Comparison of ENCODE assay signal across 27 mouse cellular contexts in genomic region chr15:12481261-12481660, GRCm38 (mm10).
DNase-seq lines count a peak whose midpoint lies in the region; ATAC-seq lines count a peak whose summit lies in the region.
"Had no signal": no experiment of that assay in that cellular context is flagged by ENCODE, and none has a peak within 500 bp of the region (broad histone marks: within the 10 kb centered on the region; RNA-seq: fewer than 3 reads in every experiment).

No protein-coding gene starts in this region.

- no peak overlapping the region for H3K4me3 ChIP-seq in midbrain, embryonic 13.5 days (replicated peaks)
- no peak overlapping the region for H3K4me3 ChIP-seq in midbrain, embryonic 14.5 days (replicated peaks; ENCODE audit: low read depth, low read length)
- H3K4me3 ChIP-seq in embryonic facial prominence, embryonic 14.5 days (ENCODE audit: low read depth, low read length): no peak overlapping the region
- H3K4me3 ChIP-seq in liver, embryonic 11.5 days (ENCODE audit: low read depth, low read length): no peak overlapping the region
- H3K4me3 ChIP-seq: embryonic facial prominence, embryonic 12.5 days; heart, adult 2 months; heart, embryonic 13.5 days; hindbrain, embryonic 15.5 days; kidney, embryonic 15.5 days; left cerebral cortex, adult 2 months had no signal

- peak overlapping the region; percentile 14; the same call in 1 of the 2 replicates for H3K27ac ChIP-seq in midbrain, embryonic 13.5 days
- H3K27ac ChIP-seq in midbrain, embryonic 14.5 days (replicated peaks; ENCODE audit: low read depth, low read length): no peak overlapping the region
- H3K27ac ChIP-seq in embryonic facial prominence, embryonic 14.5 days (replicated peaks; ENCODE audit: low read depth, low read length): peak overlapping the region; percentile 31; the same call in 1 of the 2 replicates
- H3K27ac ChIP-seq in liver, embryonic 11.5 days (ENCODE audit: low read depth, low read length): no peak overlapping the region
- H3K27ac ChIP-seq: embryonic facial prominence, embryonic 12.5 days; heart, adult 2 months; heart, embryonic 13.5 days; hindbrain, embryonic 15.5 days; kidney, embryonic 15.5 days; left cerebral cortex, adult 2 months had no signal

- H3K4me1 ChIP-seq in midbrain, embryonic 13.5 days (replicated peaks): peaks cover 23% of the 10 kb centered on the region
- H3K4me1 ChIP-seq in midbrain, embryonic 14.5 days (ENCODE audit: control insufficient read depth, insufficient read depth, low read length): peaks cover 10% of the 10 kb centered on the region; the same call in 1 of the 2 replicates
- H3K4me1 ChIP-seq in embryonic facial prominence, embryonic 14.5 days (ENCODE audit: control insufficient read depth, insufficient read depth, low read length): no peaks in the 10 kb centered on the region; the same call in 1 of the 2 replicates
- H3K4me1 ChIP-seq in liver, embryonic 11.5 days (replicated peaks; ENCODE audit: control insufficient read depth, insufficient read depth, low read length): peaks cover 4% of the 10 kb centered on the region; the same call in 1 of the 2 replicates
- H3K4me1 ChIP-seq: embryonic facial prominence, embryonic 12.5 days had no signal

- H3K27me3 ChIP-seq in midbrain, embryonic 13.5 days: no peaks in the 10 kb centered on the region
- H3K27me3 ChIP-seq in midbrain, embryonic 14.5 days (ENCODE audit: control insufficient read depth, insufficient read depth, low read length): no peaks in the 10 kb centered on the region
- no peaks in the 10 kb centered on the region for H3K27me3 ChIP-seq in embryonic facial prominence, embryonic 14.5 days (replicated peaks; ENCODE audit: control insufficient read depth, insufficient read depth, low read length)
- H3K27me3 ChIP-seq in liver, embryonic 11.5 days (replicated peaks; ENCODE audit: control insufficient read depth, insufficient read depth, low read length): no peaks in the 10 kb centered on the region
- H3K27me3 ChIP-seq: embryonic facial prominence, embryonic 12.5 days; heart, embryonic 13.5 days; hindbrain, embryonic 15.5 days; kidney, embryonic 15.5 days; Patski had no signal

- H3K4me2 ChIP-seq in midbrain, embryonic 13.5 days (replicated peaks): no peak overlapping the region
- no peak overlapping the region for H3K4me2 ChIP-seq in midbrain, embryonic 14.5 days (ENCODE audit: low read length)
- H3K4me2 ChIP-seq in embryonic facial prominence, embryonic 14.5 days (ENCODE audit: low read depth, low read length): no peak overlapping the region
- H3K4me2 ChIP-seq in liver, embryonic 11.5 days: no peak overlapping the region
- H3K4me2 ChIP-seq: embryonic facial prominence, embryonic 12.5 days; heart, embryonic 13.5 days; hindbrain, embryonic 15.5 days; kidney, embryonic 15.5 days had no signal

- H3K9me3 ChIP-seq in midbrain, embryonic 13.5 days: no peaks in the 10 kb centered on the region; the same call in 1 of the 2 replicates
- no peaks in the 10 kb centered on the region for H3K9me3 ChIP-seq in midbrain, embryonic 14.5 days (ENCODE audit: control insufficient read depth, low read length)
- H3K9me3 ChIP-seq in embryonic facial prominence, embryonic 14.5 days (ENCODE audit: control insufficient read depth, low read length): no peaks in the 10 kb centered on the region
- no peaks in the 10 kb centered on the region for H3K9me3 ChIP-seq in liver, embryonic 11.5 days (ENCODE audit: control insufficient read depth, low read length)
- H3K9me3 ChIP-seq: embryonic facial prominence, embryonic 12.5 days; G1E; heart, embryonic 13.5 days; hindbrain, embryonic 15.5 days; kidney, embryonic 15.5 days had no signal

- DNase-seq in frontal cortex, postnatal 14 days (ENCODE audit: low spot score in 2 of 2): no peak
- no peak for DNase-seq in midbrain, embryonic 14.5 days
- DNase-seq in embryonic facial prominence, embryonic 14.5 days (ENCODE audit: low spot score): peak; percentile 47
- DNase-seq in liver, embryonic 11.5 days (ENCODE audit: low spot score): no peak
- DNase-seq in lung, adult 18-20 months: no peak
- DNase-seq: adrenal gland, postnatal 36 days; cerebellum, adult 11 months; cerebellum, adult 9-11 months; gastrocnemius, postnatal 25 days; heart, adult 2 months; kidney, adult 11 months; kidney, postnatal 4 days; left cerebral cortex, postnatal 4 days; liver, postnatal 0 days; lung, postnatal 10 days; thymus, adult 18-20 months; thymus, postnatal 36 days had no signal

- H3K9ac ChIP-seq in midbrain, embryonic 13.5 days (replicated peaks): no peak overlapping the region
- no peak overlapping the region for H3K9ac ChIP-seq in midbrain, embryonic 14.5 days (replicated peaks; ENCODE audit: low read length)
- H3K9ac ChIP-seq in embryonic facial prominence, embryonic 14.5 days (ENCODE audit: low read depth, low read length): no peak overlapping the region
- H3K9ac ChIP-seq in liver, embryonic 11.5 days (ENCODE audit: low read depth, low read length): no peak overlapping the region
- H3K9ac ChIP-seq: embryonic facial prominence, embryonic 12.5 days; heart, embryonic 13.5 days; hindbrain, embryonic 15.5 days; kidney, embryonic 15.5 days; liver, postnatal 0 days had no signal

- WGBS in midbrain, embryonic 13.5 days: 86% methylated on average over 5 of the region's 5 CpGs
- 79% methylated on average over 5 of the region's 5 CpGs for WGBS in midbrain, embryonic 14.5 days
- WGBS in embryonic facial prominence, embryonic 14.5 days: 54% methylated on average over 5 of the region's 5 CpGs
- WGBS in liver, embryonic 11.5 days: 71% methylated on average over 5 of the region's 5 CpGs

- 0 out of 2 replicates have a peak, but pooled peaks have one; percentile 13 for ATAC-seq in frontal cortex, adult (ENCODE audit: low TSS enrichment)
- no peak for ATAC-seq in midbrain, embryonic 13.5 days
- no peak for ATAC-seq in midbrain, embryonic 14.5 days (ENCODE audit: low FRiP score, low TSS enrichment)
- ATAC-seq in embryonic facial prominence, embryonic 14.5 days (ENCODE audit: low read depth): no peak
- ATAC-seq in megakaryocyte, adult 5-6 weeks (ENCODE audit: poor library complexity, severe bottlenecking): peak; percentile 36
- ATAC-seq in liver, embryonic 11.5 days (replicated peaks; ENCODE audit: low FRiP score): no peak
- ATAC-seq: liver, postnatal 0 days; Patski had no signal

- no peaks in the 10 kb centered on the region for H3K36me3 ChIP-seq in midbrain, embryonic 13.5 days
- H3K36me3 ChIP-seq in midbrain, embryonic 14.5 days (ENCODE audit: control insufficient read depth, insufficient read depth, low read length): no peaks in the 10 kb centered on the region
- 0 out of 2 replicates have a peak, but pooled peaks cover 2% of the 10 kb centered on the region for H3K36me3 ChIP-seq in embryonic facial prominence, embryonic 14.5 days (ENCODE audit: control insufficient read depth, insufficient read depth, low read length)
- H3K36me3 ChIP-seq in liver, embryonic 11.5 days (ENCODE audit: control insufficient read depth, insufficient read depth, low read length): no peaks in the 10 kb centered on the region
- H3K36me3 ChIP-seq: embryonic facial prominence, embryonic 12.5 days; G1E; heart, embryonic 13.5 days; hindbrain, embryonic 15.5 days; kidney, embryonic 15.5 days had no signal

Comparison
In these comparisons a context has a peak if more than half of its experiments do, and no peak if none do; other contexts are left out.
1. H3K27ac ChIP-seq: peak in midbrain, embryonic 13.5 days (single experiment) and embryonic facial prominence, embryonic 14.5 days (single experiment); none in midbrain, embryonic 14.5 days (single experiment) and liver, embryonic 11.5 days (single experiment).
2. ATAC-seq: peak in frontal cortex, adult (single experiment) and megakaryocyte, adult 5-6 weeks (single experiment); none in midbrain, embryonic 13.5 days (single experiment), midbrain, embryonic 14.5 days (single experiment), embryonic facial prominence, embryonic 14.5 days (single experiment) and liver, embryonic 11.5 days (single experiment).